Mouse (Mus musculus): ENCODE results near the gene Mgmt. TPM values are rescaled to one million over a fixed set of nuclear protein-coding genes. Genes with fewer than 3 reads are reported as not detected.

Mgmt gene
- polyA plus RNA-seq, 1 experiment, result 0.56 TPM

DNA sequence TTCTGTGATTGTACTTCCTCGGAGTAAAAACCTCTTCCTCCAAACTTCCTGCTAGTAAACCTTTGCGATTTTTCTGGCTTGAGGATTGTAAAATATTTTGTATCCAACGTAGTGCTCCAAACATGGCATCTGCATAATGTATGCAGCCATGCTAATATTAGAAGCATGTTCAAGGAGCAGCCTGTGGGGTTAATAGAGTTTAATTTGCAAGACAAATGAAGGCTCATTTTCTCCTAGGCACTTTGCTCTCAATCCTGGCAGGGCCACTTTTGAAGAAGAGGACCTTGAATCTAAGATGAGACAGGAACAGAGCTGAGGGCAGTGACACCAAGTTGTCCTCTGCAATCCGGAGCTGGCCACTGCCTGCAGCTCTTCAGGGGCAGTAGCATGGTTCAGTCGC is 141.5 kb downstream of the Mgmt start:
- no peaks in the 10 kb centered on the region for H3K4me1 ChIP-seq (ENCODE audit: control insufficient read depth, insufficient read depth, insufficient read length, low read length)
- no peak overlapping the region for H3K4me3 ChIP-seq (ENCODE audit: low read depth, low read length)
- no peaks in the 10 kb centered on the region for H3K27me3 ChIP-seq (ENCODE audit: control insufficient read depth, insufficient read depth, low read length)
- TF ChIP-seq POLR2A (IDR thresholded peaks at IDR 0.05; ENCODE audit: low read depth, low read length) (no peak), CTCF (IDR thresholded peaks at IDR 0.05; ENCODE audit: extremely low read depth, insufficient read length, insufficient replicate concordance, low read depth, low read length) (no peak)
- no peaks in the 10 kb centered on the region for H3K36me3 ChIP-seq (ENCODE audit: control insufficient read depth, insufficient read depth, low read length)
- WGBS, result 66% methylated on average over 5 of the region's 5 CpGs
- H3K27ac ChIP-seq (ENCODE audit: insufficient read depth, low read depth, low read length), result no peak overlapping the region

DNA sequence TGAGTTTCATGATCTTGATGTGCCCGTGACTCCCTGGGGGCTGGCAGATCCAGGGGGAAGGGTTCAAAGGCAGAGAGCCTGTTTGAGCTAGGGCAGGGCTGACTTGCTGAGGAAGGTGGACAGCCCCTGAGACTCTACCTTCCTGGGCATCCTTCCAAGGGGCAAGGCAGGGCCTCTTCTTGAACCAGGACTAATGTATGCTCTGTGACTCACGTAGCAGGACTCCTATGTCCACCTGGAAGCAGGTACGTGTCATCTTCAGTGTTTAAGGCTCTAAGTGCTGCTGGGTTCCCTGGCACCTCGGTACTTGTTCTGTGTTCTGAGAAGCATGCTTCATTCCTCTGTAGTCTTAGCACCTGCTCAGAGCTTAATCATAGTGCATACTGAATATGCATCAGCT is 143.1 kb downstream of the Mgmt start:
- no peak for TF ChIP-seq CTCF (IDR thresholded peaks at IDR 0.05; ENCODE audit: extremely low read depth, insufficient read length, insufficient replicate concordance, low read depth, low read length)
- TF ChIP-seq POLR2A (IDR thresholded peaks at IDR 0.05; ENCODE audit: low read depth, low read length), result no peak
- H3K27me3 ChIP-seq (ENCODE audit: control insufficient read depth, insufficient read depth, low read length), result no peaks in the 10 kb centered on the region
- H3K36me3 ChIP-seq (ENCODE audit: control insufficient read depth, insufficient read depth, low read length), result no peaks in the 10 kb centered on the region
- no peak overlapping the region for H3K4me3 ChIP-seq (ENCODE audit: low read depth, low read length)
- WGBS, result 54% methylated on average over 4 of the region's 4 CpGs
- H3K27ac ChIP-seq (ENCODE audit: insufficient read depth, low read depth, low read length), result no peak overlapping the region
- no peaks in the 10 kb centered on the region for H3K4me1 ChIP-seq (ENCODE audit: control insufficient read depth, insufficient read depth, insufficient read length, low read length)

DNA sequence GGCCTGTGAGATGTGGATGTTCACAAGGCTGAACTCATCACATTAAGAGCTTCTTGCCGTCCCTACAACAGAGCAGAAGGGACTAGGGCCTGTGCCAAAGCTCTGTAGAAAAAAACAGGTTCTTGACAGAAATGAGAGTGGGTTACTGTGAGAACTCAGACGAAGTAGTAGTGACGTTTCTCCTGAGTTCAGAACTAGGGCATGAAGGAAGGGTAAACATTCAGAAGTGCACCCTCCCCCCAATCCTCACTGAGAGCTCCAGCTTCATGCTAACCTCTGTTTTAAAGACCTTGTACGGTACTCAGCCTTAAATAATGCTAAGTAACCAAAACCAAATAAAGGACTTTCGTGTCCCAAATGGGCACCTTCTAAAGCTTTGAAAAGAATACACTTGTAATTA is 143.5 kb downstream of the Mgmt start:
- Histone ChIP-seq H3K27me3 (ENCODE audit: control insufficient read depth, insufficient read depth, low read length) (no peaks in the 10 kb centered on the region), H3K27ac (ENCODE audit: insufficient read depth, low read depth, low read length) (no peak overlapping the region), H3K4me3 (ENCODE audit: low read depth, low read length) (no peak overlapping the region), H3K36me3 (ENCODE audit: control insufficient read depth, insufficient read depth, low read length) (no peaks in the 10 kb centered on the region), H3K4me1 (ENCODE audit: control insufficient read depth, insufficient read depth, insufficient read length, low read length) (no peaks in the 10 kb centered on the region)
- 53% methylated on average over 5 of the region's 5 CpGs for WGBS
- TF ChIP-seq POLR2A (IDR thresholded peaks at IDR 0.05; ENCODE audit: low read depth, low read length), result no peak
- no peak for TF ChIP-seq CTCF (IDR thresholded peaks at IDR 0.05; ENCODE audit: extremely low read depth, insufficient read length, insufficient replicate concordance, low read depth, low read length)

DNA sequence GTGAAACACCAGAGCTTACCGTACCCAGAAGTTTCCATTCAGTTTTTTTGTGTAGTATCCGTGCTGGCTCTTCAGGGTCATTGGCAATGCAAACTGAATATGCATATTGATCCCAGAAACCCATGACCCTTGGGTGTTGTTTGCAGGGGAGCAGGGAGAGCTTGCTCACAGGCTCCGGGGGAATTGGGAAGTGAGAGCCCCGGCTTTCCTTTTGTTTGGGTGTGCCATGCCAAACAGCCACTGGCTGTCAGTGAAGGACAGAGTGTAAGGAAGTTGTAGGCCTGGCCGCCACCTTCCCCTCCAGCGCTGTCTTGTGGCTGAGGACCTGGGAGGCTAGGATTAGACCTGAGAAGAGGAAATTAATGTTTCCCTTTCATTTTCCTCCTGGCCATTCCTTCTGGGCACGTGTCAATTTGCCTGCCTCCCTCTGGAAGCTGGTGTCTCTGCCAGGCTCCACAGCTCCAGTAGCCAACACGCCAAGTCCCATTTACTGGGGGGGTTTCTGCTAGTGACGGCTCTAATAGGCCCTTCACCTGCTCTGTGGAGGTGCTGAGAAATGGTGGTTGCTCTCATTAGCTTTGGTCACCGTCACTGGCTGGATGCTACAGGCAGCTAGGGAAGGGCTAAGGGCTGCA is 144.0 kb downstream of the Mgmt start:
- Histone ChIP-seq H3K4me1 (ENCODE audit: control insufficient read depth, insufficient read depth, insufficient read length, low read length) (no peaks in the 10 kb centered on the region), H3K27me3 (ENCODE audit: control insufficient read depth, insufficient read depth, low read length) (no peaks in the 10 kb centered on the region), H3K27ac (ENCODE audit: insufficient read depth, low read depth, low read length) (no peak overlapping the region), H3K36me3 (ENCODE audit: control insufficient read depth, insufficient read depth, low read length) (no peaks in the 10 kb centered on the region), H3K4me3 (ENCODE audit: low read depth, low read length) (no peak overlapping the region)
- WGBS, result 61% methylated on average over 10 of the region's 10 CpGs
- TF ChIP-seq CTCF (IDR thresholded peaks at IDR 0.05; ENCODE audit: extremely low read depth, insufficient read length, insufficient replicate concordance, low read depth, low read length) (no peak), POLR2A (IDR thresholded peaks at IDR 0.05; ENCODE audit: low read depth, low read length) (no peak)

DNA sequence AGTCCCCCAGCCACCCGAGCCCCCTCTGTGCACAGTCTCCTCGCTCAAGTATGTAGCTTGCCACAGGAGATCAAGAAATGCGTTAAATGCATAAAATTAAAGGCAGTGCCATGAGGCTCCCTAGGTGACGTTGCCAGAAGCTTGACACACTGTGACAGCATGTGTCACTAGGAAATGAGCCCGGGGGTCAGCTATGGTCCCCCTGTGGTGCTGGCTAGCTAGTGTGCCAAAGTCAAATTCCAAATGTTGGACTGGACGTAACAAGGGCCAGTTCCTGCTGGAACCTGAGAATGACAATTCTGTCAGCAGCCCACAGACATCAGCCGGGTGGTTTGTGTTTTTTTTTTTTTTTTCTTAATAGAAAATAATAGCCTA is 144.5 kb downstream of the Mgmt start:
- no peaks in the 10 kb centered on the region for H3K27me3 ChIP-seq (ENCODE audit: control insufficient read depth, insufficient read depth, low read length)
- TF ChIP-seq CTCF (IDR thresholded peaks at IDR 0.05; ENCODE audit: extremely low read depth, insufficient read length, insufficient replicate concordance, low read depth, low read length) (no peak), POLR2A (IDR thresholded peaks at IDR 0.05; ENCODE audit: low read depth, low read length) (no peak)
- H3K27ac ChIP-seq (ENCODE audit: insufficient read depth, low read depth, low read length), result no peak overlapping the region
- no peak overlapping the region for H3K4me3 ChIP-seq (ENCODE audit: low read depth, low read length)
- WGBS, result 87% methylated on average over 7 of the region's 7 CpGs
- H3K4me1 ChIP-seq (ENCODE audit: control insufficient read depth, insufficient read depth, insufficient read length, low read length), result no peaks in the 10 kb centered on the region
- H3K36me3 ChIP-seq (ENCODE audit: control insufficient read depth, insufficient read depth, low read length), result no peaks in the 10 kb centered on the region

DNA sequence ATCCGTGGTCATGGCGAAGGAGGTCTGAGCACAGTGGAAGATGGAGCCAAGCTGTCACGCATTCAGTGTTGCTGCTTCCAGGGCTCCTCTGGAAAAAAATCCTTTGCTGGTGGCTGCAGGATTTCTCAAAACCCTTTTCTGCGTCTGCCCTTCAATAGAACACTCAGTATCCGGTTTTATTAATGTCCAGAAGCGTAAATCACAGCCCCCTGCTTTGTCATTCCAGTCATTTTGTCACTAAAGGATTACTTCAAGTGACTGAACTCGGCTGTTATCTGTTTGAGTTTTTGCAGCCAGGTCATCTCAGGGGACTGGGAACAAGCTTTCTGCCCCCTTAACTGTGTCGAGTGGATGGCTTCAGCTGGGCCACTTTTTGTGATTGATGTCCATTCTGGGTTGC is 146.2 kb downstream of the Mgmt start:
- no peaks in the 10 kb centered on the region for H3K4me1 ChIP-seq (ENCODE audit: control insufficient read depth, insufficient read depth, insufficient read length, low read length)
- TF ChIP-seq POLR2A (IDR thresholded peaks at IDR 0.05; ENCODE audit: low read depth, low read length) (no peak), CTCF (IDR thresholded peaks at IDR 0.05; ENCODE audit: extremely low read depth, insufficient read length, insufficient replicate concordance, low read depth, low read length) (no peak)
- H3K4me3 ChIP-seq (ENCODE audit: low read depth, low read length), result no peak overlapping the region
- H3K27me3 ChIP-seq (ENCODE audit: control insufficient read depth, insufficient read depth, low read length), result no peaks in the 10 kb centered on the region
- no peak overlapping the region for H3K27ac ChIP-seq (ENCODE audit: insufficient read depth, low read depth, low read length)
- WGBS, result 49% methylated on average over 8 of the region's 8 CpGs
- H3K36me3 ChIP-seq (ENCODE audit: control insufficient read depth, insufficient read depth, low read length), result no peaks in the 10 kb centered on the region

DNA sequence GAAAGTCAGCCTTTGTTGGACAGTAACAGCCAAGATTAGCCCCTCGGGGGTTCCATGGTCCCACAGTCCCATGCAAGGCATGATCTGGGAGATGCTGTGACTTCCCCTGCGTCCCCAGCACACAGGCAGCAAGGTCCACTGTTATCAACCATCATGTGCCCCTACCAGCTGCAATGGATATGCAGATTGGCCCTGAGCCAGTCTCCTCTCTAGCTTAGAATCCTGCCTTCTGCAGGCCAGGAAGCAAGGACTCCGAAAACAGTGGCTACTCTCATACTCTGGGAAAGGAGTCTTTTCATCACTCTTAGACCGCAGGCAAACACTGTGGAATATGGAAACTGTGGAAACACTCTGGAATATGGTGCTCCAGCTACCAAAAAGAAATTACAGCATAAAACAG is 152.5 kb downstream of the Mgmt start:
- H3K27ac ChIP-seq (ENCODE audit: insufficient read depth, low read depth, low read length), result no peak overlapping the region
- 88% methylated on average over 4 of the region's 4 CpGs for WGBS
- no peaks in the 10 kb centered on the region for H3K27me3 ChIP-seq (ENCODE audit: control insufficient read depth, insufficient read depth, low read length)
- TF ChIP-seq POLR2A (IDR thresholded peaks at IDR 0.05; ENCODE audit: low read depth, low read length) (no peak), CTCF (IDR thresholded peaks at IDR 0.05; ENCODE audit: extremely low read depth, insufficient read length, insufficient replicate concordance, low read depth, low read length) (no peak)
- H3K4me3 ChIP-seq (ENCODE audit: low read depth, low read length), result no peak overlapping the region
- H3K4me1 ChIP-seq (ENCODE audit: control insufficient read depth, insufficient read depth, insufficient read length, low read length), result no peaks in the 10 kb centered on the region
- H3K36me3 ChIP-seq (ENCODE audit: control insufficient read depth, insufficient read depth, low read length), result no peaks in the 10 kb centered on the region
